Mouse (Mus musculus): ENCODE results near the gene Pip4k2b. TPM values are rescaled to one million over a fixed set of nuclear protein-coding genes. Genes with fewer than 3 reads are reported as not detected.
"Not testable (repeated sequence)": the region's sequence is repeated elsewhere in the genome, so short reads cannot be mapped to it uniquely, and the experiment has no call there.

The Pip4k2b gene
- polyA plus RNA-seq, 1 experiment from 2014 or later = 0.63 TPM

GRCm38 (mm10) chr11:97738703-97739102 is 5.8 kb downstream of the Pip4k2b start:
- ATAC-seq = no peak
- H3K9me3 ChIP-seq (ENCODE audit: control insufficient read depth) = no peaks in the 10 kb centered on the region
- H3K4me3 ChIP-seq (ENCODE audit: low read depth, low read length) = no peak overlapping the region
- H3K9ac ChIP-seq (ENCODE audit: low read depth, low read length) = no peak overlapping the region
- no peak overlapping the region for H3K27ac ChIP-seq (ENCODE audit: low read depth, low read length)
- H3K27me3 ChIP-seq (replicated peaks; ENCODE audit: control insufficient read depth, insufficient read depth, low read length) = no peaks in the 10 kb centered on the region
- no peak overlapping the region for H3K4me2 ChIP-seq (replicated peaks; ENCODE audit: low read depth)
- H3K4me1 ChIP-seq (replicated peaks; ENCODE audit: control insufficient read depth, insufficient read depth, low read length) = peaks cover 5% of the 10 kb centered on the region; the same call in 1 of the 2 replicates
- no peaks in the 10 kb centered on the region for H3K36me3 ChIP-seq (ENCODE audit: control insufficient read depth, insufficient read depth)
- TF ChIP-seq CTCF (IDR thresholded peaks at IDR 0.05; ENCODE audit: low read depth) = peak; percentile 60
- 59% methylated on average over 6 of the region's 6 CpGs for WGBS

DNA sequence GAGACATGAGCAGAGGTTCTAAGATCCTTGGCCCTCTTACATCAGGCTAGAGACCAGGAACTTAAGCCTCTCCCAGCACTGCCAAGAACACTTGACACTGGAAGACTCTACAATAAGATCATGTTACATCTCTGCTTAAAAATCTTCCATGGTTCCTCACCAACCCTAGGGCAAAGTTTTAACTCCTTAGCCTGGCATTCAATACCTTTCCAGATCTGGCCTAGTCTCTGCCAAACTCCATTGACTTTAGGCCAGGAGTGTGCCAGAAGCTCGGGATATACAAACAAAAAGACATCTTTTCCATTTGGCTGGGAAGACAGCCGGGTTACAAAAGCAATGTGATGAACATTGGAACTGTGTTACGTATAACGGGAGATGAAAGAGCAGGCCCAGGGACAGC is 6.9 kb downstream of the Pip4k2b start:
- Histone ChIP-seq H3K9ac (ENCODE audit: low read depth, low read length) (no peak overlapping the region), H3K9me3 (ENCODE audit: control insufficient read depth) (no peaks in the 10 kb centered on the region), H3K4me3 (ENCODE audit: low read depth, low read length) (no peak overlapping the region), H3K4me2 (replicated peaks; ENCODE audit: low read depth) (no peak overlapping the region), H3K4me1 (replicated peaks; ENCODE audit: control insufficient read depth, insufficient read depth, low read length) (no peaks in the 10 kb centered on the region), H3K27ac (ENCODE audit: low read depth, low read length) (no peak overlapping the region), H3K36me3 (ENCODE audit: control insufficient read depth, insufficient read depth) (no peaks in the 10 kb centered on the region; the same call in 1 of the 2 replicates), H3K27me3 (replicated peaks; ENCODE audit: control insufficient read depth, insufficient read depth, low read length) (no peaks in the 10 kb centered on the region)
- no peak for ATAC-seq
- 66% methylated on average over 4 of the region's 4 CpGs for WGBS
- TF ChIP-seq CTCF (IDR thresholded peaks at IDR 0.05; ENCODE audit: low read depth) = no peak

GRCm38 (mm10) chr11:97736645-97737044 is 7.9 kb downstream of the Pip4k2b start:
- Histone ChIP-seq H3K27me3 (replicated peaks; ENCODE audit: control insufficient read depth, insufficient read depth, low read length) (no peaks in the 10 kb centered on the region), H3K4me3 (ENCODE audit: low read depth, low read length) (no peak overlapping the region), H3K4me2 (replicated peaks; ENCODE audit: low read depth) (no peak overlapping the region), H3K9ac (ENCODE audit: low read depth, low read length) (no peak overlapping the region), H3K4me1 (replicated peaks; ENCODE audit: control insufficient read depth, insufficient read depth, low read length) (no peaks in the 10 kb centered on the region), H3K36me3 (ENCODE audit: control insufficient read depth, insufficient read depth) (peaks cover 4% of the 10 kb centered on the region; the same call in 1 of the 2 replicates), H3K27ac (ENCODE audit: low read depth, low read length) (no peak overlapping the region; the same call in 1 of the 2 replicates), H3K9me3 (ENCODE audit: control insufficient read depth) (no peaks in the 10 kb centered on the region)
- 83% methylated on average over 5 of the region's 5 CpGs for WGBS
- no peak for TF ChIP-seq CTCF (IDR thresholded peaks at IDR 0.05; ENCODE audit: low read depth)
- no peak for ATAC-seq

- WGBS = 82% methylated on average over 5 of the region's 5 CpGs
- H3K9ac ChIP-seq (ENCODE audit: low read depth, low read length); ATAC-seq; H3K27ac ChIP-seq (ENCODE audit: low read depth, low read length); H3K27me3 ChIP-seq (replicated peaks; ENCODE audit: control insufficient read depth, insufficient read depth, low read length); H3K9me3 ChIP-seq (ENCODE audit: control insufficient read depth); H3K4me1 ChIP-seq (replicated peaks; ENCODE audit: control insufficient read depth, insufficient read depth, low read length); H3K4me3 ChIP-seq (ENCODE audit: low read depth, low read length); H3K36me3 ChIP-seq (ENCODE audit: control insufficient read depth, insufficient read depth); H3K4me2 ChIP-seq (replicated peaks; ENCODE audit: low read depth): not testable (repeated sequence)
Measured at GRCm38 (mm10) chr11:97734810-97735209, 9.7 kb downstream of the Pip4k2b start.

DNA sequence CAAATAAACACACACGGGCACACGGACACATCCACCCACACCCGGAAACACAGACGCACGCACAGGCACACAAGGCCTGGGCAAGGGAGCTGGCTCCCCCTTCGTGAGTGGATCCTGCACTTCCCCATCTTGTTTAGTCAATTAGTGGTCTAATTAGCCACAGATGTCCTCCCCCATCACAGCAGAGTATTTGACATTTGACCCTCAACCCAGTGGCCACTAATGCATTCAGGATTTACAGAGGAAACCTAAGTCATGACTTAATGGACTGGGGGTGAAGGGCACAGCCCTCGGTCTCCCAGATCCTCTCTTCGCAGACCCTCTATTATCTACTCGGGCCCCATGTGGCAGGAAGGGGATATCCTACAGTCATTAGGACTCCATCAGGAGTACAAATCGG is 10.8 kb downstream of the Pip4k2b start:
- no peaks in the 10 kb centered on the region for H3K4me1 ChIP-seq (replicated peaks; ENCODE audit: control insufficient read depth, insufficient read depth, low read length)
- 63% methylated on average over 10 of the region's 10 CpGs for WGBS
- no peak overlapping the region for H3K9ac ChIP-seq (ENCODE audit: low read depth, low read length)
- no peaks in the 10 kb centered on the region for H3K27me3 ChIP-seq (replicated peaks; ENCODE audit: control insufficient read depth, insufficient read depth, low read length)
- no peak for TF ChIP-seq CTCF (IDR thresholded peaks at IDR 0.05; ENCODE audit: low read depth)
- H3K9me3 ChIP-seq (ENCODE audit: control insufficient read depth) = no peaks in the 10 kb centered on the region
- no peak overlapping the region for H3K27ac ChIP-seq (ENCODE audit: low read depth, low read length)
- H3K4me2 ChIP-seq (replicated peaks; ENCODE audit: low read depth) = no peak overlapping the region
- no peak for ATAC-seq
- peaks cover 15% of the 10 kb centered on the region; the same call in 1 of the 2 replicates for H3K36me3 ChIP-seq (ENCODE audit: control insufficient read depth, insufficient read depth)
- H3K4me3 ChIP-seq (ENCODE audit: low read depth, low read length) = no peak overlapping the region

- Histone ChIP-seq H3K9me3 (ENCODE audit: control insufficient read depth) (no peaks in the 10 kb centered on the region), H3K27ac (ENCODE audit: low read depth, low read length) (no peak overlapping the region), H3K9ac (ENCODE audit: low read depth, low read length) (no peak overlapping the region), H3K27me3 (replicated peaks; ENCODE audit: control insufficient read depth, insufficient read depth, low read length) (no peaks in the 10 kb centered on the region), H3K4me2 (replicated peaks; ENCODE audit: low read depth) (no peak overlapping the region), H3K4me3 (ENCODE audit: low read depth, low read length) (no peak overlapping the region), H3K4me1 (replicated peaks; ENCODE audit: control insufficient read depth, insufficient read depth, low read length) (no peaks in the 10 kb centered on the region), H3K36me3 (ENCODE audit: control insufficient read depth, insufficient read depth) (peaks cover 43% of the 10 kb centered on the region)
- ATAC-seq = no peak
- no peak for TF ChIP-seq CTCF (IDR thresholded peaks at IDR 0.05; ENCODE audit: low read depth)
- WGBS = 79% methylated on average over 7 of the region's 7 CpGs
Measured at GRCm38 (mm10) chr11:97728730-97729129, 15.8 kb downstream of the Pip4k2b start.

DNA sequence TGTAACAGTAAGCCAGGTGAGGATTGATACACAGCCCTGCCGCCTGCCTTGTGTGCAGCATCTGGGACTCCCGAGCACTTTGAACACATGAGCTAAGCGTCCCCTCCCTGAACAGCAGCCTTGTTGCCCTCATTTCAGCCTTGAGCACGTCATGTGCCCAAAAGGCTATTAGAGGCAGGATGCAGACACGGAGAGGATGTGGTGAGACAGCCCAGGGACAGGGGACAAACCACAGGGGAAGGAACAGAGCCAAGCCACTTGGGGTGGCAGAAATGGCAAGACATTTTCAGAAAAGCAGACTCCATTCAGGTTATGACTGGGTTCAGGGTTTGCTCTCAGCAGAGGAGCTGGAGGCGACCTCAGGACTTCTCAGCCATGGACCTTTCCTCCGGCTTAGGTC is 16.2 kb downstream of the Pip4k2b start:
- no peak overlapping the region for H3K9ac ChIP-seq (ENCODE audit: low read depth, low read length)
- H3K27me3 ChIP-seq (replicated peaks; ENCODE audit: control insufficient read depth, insufficient read depth, low read length) = no peaks in the 10 kb centered on the region
- peaks cover 45% of the 10 kb centered on the region for H3K36me3 ChIP-seq (ENCODE audit: control insufficient read depth, insufficient read depth)
- H3K9me3 ChIP-seq (ENCODE audit: control insufficient read depth) = no peaks in the 10 kb centered on the region
- H3K4me1 ChIP-seq (replicated peaks; ENCODE audit: control insufficient read depth, insufficient read depth, low read length) = no peaks in the 10 kb centered on the region
- H3K27ac ChIP-seq (ENCODE audit: low read depth, low read length) = no peak overlapping the region
- no peak overlapping the region for H3K4me2 ChIP-seq (replicated peaks; ENCODE audit: low read depth)
- 71% methylated on average over 7 of the region's 7 CpGs for WGBS
- H3K4me3 ChIP-seq (ENCODE audit: low read depth, low read length) = no peak overlapping the region
- ATAC-seq = no peak
- TF ChIP-seq CTCF (IDR thresholded peaks at IDR 0.05; ENCODE audit: low read depth) = no peak
